Mouse (Mus musculus) megakaryocyte, embryonic 14.5 days (primary cell): ENCODE results near the gene St13.

Source experiments
- FLI1 ChIP-seq: IDR thresholded peaks from 2 replicates; pipeline ENCODE4 v1.6.1; 2012; ENCODE audit warnings: low read length, inconsistent platforms, mixed read lengths
- GATA1 ChIP-seq: IDR thresholded peaks from 3 replicates; pipeline ENCODE4 v1.6.1; 2012; ENCODE audit warnings: mixed read lengths, low read length, inconsistent platforms, borderline replicate concordance

DNA sequence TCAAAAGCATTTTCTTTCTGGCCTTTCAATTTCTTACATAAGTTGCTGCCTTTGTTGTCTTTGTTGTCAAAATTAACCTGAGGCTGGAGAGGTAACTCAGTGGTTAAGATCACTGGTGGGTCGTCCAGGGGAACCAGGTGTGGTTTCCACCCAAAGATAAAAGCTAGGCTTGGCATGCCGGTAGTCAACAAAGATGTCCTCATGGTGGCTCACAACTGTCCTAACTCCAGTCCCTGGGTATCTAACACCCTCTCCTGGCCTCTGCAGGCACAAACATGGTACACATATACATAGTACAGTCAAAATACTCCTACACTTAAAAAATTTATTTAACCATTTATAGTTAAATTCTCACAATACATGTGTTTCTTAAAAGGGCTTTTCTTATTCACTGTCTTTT is 28.1 kb upstream of the St13 start:
- TF ChIP-seq GATA1 (no peak), FLI1 (no peak)
